Mouse (Mus musculus): ENCODE measurements around the gene Med14.

Med14 gene

DNA sequence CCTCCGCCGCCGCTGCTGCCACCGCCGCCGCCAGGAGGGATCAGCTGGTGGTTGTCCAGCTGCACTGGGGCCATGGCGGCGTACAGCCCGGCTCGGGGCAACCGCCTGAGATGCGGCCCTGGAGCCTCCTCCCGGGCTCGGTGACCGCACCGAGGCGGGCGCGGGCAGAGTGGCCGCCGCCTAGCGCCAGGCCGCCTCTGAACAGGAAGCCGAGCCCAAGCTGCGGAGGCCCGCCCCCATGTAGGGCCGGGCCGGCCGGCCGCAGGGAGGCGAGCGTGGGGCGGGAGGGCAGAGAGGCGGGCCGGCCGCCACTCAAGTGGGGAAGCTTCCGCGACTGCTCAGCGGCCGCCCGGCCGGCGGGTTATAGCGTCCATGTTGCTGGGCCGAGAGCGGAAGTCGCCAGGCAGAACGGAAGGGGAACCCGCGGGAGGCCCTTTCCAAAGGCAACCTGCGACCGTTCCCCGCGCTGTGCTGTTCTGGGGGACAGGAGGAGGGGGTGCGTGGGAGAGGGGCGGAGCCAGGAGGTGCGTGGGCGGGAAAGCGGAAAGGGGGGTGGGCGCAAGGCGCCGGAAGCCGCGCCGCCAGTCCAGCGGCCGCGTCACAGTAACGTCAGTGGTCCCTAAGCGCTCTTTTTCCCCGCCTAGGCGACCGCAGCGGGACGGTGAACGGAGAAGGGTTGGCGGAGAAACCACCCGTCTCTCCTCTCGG is at the start of gene Med14:
Med14 (minus strand) TSS at position 448 of the 708 bp plus-strand sequence.
- DNase-seq (ENCODE audit: low spot score) = peak; percentile 91

DNA sequence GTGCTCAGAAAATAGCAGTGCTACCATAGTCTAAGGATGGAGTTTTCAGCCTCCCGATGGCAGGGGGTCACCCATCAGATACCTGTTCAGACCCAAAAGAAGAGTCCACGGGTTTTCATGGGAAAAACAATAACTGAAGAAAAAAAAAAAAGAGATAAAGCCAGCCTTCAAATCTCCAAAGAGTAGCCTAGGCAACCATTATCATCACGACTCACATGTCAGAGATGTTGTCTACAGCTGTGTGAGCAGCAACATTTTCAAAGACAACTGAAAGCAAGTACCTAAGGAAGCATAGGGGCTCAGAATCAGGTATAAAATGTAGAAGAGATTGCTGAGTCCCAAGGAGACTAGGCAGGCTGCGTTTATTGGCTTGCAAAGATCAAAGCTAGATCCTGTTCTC is 38.7 kb upstream of the Med14 start:
- DNase-seq (ENCODE audit: low spot score) = no peak

DNA sequence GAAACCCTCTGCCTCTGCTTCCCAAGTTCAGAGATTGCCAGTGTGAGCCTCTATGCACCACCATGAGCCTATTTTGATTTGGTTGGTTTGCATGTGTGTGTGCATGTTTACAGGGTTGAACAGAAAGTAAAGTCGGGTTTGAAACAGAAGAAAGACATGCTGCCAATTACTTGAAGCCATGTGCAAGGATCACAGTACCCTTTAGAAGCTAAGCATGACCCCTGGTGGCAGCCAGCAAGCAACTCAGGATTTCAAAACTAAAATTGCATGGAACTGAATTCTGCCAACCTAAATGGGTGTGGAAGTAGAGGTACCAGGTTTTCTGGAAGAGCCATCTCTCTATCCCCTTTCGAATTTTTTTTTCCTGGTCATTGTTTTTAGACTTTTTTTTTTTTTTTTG is 33.0 kb upstream of the Med14 start:
- peak; percentile 56 for DNase-seq (ENCODE audit: low spot score)

DNA sequence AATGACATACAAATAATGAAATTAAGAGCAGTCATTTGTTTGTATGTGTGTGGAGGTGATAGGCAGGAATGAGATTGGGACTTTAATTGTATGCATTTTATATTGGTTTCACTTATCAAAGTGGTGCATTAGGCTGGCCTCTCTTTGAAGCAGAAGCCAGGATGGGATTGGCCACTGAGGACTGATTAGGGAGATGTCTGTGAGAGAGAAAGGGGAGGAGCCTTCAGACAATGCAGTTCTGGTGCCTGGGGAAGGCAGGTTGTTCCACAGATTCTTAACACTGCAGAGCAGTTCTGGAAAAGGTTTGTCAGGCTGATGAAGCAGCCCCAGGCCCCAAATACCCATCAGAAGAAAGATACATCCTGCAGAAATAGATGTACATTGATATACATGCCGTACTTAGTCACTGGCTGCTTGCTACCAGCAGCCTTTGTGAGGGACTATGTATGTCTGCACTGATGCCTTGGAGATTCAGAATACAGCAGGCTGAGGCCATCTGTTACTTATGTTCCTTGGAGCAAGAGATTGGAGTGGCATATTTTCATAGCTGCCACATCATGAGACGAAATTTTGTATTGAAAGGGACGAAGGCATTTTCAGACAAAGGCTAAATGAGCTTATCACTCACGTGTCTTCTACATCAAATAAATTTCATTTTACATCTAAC is 29.9 kb upstream of the Med14 start:
- peak; percentile 9 for DNase-seq (ENCODE audit: low spot score)

DNA sequence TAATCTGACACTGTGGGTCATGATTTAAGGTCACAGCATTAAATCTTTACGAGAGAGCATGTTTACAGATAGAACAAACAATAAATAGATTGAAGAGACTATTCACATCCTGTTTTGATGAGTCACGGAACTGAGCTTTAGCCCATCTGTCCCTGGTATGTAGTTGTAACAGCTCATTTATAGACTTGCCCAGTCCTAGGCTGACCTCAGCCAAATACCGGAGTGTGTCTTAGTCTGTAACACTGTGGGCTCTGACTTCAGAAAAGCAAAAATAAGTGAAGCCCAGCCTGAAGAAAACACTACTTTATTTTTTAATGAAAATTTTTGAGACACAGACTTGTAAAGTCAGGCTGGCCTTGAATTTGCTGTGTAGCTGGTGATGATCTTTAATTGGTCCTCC is 11.4 kb upstream of the Med14 start:
- no peak for DNase-seq (ENCODE audit: low spot score)

DNA sequence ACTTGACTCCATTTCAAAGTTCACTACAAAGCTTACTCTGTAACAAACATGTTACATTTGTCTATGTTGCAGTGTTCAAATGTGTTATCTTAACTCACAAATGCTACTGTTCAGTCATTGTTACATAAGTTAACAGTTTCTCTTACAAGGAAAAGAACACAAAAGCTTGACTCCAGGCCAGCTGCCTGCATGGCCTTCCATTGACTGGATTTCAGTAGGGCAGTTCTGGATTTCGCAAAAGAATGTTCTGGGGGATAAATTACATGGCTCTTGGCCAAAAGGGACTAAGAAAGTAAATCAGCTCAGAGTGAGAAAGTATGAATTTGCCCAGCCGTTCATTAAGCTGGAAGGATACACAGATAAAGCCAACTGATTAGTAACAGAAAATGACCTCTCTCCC is 9.7 kb upstream of the Med14 start:
- DNase-seq (ENCODE audit: low spot score) = no peak

DNA sequence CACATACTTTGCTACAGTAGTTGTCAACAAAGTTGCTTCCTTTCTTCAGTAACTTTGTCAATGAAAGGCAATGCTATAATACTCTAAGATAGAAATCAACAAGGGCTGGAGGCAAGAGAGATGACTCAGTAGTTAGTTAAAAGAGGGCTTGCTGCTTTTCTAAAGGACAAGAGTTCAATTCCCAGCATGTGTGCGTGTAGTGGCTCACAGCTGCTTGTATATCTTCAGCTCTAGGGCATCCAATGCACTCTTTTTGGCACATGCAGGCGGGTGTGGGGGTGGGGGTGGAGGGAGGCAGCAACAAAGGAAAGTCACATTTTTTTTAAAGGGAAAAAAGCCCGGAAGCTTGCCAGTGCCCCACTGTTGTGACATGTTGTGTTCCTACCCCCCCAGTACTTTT is 6.7 kb upstream of the Med14 start:
- DNase-seq (ENCODE audit: low spot score) = no peak

DNA sequence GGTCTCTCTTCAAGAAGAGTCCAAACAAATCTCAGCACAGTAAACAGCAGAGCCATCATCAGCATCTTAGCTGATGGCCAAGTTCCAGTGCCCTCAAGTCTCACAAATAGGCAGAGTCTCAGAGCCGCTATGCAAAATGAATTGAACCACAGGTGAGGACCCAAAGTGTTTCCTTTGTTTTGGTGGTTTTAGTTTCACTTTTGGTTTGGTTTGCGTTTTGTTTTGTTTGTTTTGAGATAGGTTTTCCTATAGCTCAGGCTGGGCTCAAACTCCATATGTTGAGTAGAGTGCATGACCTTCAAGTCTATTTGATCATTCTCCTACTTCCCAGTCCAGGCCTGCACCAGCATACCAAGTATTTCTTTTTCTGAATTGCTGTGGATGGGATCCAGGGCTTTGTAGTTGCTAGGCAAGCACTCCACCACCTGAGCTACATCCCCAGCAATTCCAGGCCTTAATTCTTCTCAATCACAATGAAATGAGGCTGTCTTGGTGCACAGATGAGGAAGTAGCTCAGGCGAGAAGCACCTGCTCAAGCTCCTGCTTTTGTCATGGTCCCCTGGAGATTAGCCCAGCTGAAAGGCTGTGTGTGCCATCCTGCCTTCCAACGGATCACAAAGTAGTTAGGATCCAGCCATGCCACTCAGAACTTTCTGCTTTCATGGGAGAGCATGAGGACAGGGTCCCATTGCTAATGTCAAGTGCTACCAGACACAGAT is 5.1 kb upstream of the Med14 start:
- no peak for DNase-seq (ENCODE audit: low spot score)

DNA sequence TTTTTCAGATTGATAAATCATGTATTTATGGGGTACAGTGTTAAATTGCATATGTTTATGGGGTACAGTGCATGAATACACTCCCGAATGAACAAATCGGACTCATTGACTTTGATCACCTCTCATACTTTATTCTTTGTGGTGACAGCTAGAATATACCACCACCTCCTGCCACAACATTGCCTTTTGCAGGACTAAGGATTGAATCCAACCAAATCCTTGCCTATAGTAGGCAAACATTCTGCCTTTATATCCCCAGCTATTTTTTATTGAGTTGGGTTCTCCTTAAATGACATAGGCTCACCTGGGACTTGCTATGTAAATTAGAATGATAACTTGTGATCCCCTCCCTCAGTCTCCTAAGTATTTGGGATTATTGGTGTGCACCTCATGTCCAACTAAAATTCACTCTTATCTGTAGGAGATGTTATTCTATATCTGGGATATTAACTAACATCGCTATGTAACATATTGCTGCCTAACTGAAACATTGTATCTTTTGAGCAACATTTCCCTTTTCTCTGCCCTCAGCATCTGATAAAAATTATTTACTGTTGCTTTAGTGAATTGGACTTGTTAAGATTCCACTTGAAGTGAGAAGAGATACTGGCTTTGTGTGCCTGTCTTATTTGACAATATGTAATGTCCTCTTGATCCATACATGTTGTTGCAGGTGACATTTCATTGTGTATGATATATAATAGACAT is 1.4 kb upstream of the Med14 start:
- DNase-seq (ENCODE audit: low spot score) = no peak

DNA sequence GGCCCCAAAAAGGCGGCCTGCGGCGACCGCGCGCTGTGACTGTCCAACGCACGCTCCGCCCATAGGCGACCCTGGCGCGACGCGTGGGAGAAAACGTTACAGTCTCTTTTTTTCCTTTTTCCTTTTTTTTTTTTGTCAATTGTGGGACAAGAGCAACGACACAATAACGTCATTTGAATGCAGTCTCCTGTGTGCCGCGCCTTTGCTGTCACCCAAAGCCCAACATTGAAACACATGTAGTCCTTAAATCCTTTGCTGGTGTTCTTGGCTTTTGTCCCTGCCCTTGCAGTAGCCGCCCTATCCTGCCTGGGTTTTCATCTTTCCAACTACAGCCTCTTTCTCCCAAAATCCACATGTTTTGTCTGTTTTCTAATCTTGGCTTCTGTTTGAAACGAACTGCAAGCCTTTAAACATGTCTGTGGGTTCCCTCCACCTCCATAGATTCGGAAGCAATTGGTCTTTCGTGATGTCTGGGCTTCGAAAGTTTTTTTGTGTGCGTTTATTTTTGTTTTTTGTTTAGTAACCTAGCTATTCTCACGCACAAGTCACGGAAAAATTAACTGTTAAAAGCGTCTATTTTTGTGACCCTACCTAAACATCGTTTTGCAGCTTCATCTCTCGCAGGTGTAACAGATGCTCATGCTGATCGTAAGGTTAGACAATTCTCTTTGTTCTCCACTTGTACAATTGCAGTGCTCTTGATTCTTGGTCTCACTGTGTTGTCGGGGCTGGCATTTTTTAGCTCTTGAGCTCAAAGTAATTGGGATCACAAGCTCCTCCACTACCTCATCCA is 657 bp upstream of the Med14 start:
- no peak for DNase-seq (ENCODE audit: low spot score)

DNA sequence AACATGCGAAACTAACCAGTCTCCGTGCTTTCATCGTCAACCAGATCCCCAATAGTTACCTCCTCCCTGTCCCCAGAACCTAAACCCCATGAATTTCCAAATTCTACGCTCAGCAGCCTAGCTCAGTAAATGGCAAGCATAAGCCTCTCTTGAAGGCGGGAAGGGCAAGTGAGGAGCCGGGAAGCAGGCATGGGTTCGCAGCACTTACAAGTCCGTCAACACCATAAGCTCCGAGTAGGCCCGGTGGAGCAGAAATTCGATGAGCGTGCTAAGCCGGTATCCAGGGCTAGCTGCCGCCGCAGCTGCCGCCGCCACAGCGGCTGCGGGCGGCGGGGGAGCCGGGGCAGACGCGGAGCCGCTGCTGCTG is 631 bp downstream of the Med14 start:
- no peak for DNase-seq (ENCODE audit: low spot score)

DNA sequence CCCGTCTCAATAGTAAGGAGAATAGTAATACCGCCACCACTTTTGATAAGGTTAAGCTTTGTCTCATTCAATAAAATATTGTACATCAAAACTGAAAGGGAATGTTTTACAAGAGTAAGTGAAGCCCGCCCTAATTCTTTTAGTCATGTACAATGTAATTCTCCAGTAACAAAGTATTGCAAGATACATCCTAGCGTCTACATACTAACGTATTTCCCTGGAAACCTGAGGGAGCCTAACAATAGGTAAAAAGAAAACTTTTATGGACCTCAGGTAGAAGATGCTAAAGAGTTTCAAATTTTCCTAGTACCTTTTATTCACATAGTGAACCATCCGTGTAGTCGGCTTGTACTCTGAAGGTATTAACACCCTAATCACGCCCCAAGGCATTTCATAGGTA is 1.4 kb downstream of the Med14 start:
- DNase-seq (ENCODE audit: low spot score) = peak; percentile 10

DNA sequence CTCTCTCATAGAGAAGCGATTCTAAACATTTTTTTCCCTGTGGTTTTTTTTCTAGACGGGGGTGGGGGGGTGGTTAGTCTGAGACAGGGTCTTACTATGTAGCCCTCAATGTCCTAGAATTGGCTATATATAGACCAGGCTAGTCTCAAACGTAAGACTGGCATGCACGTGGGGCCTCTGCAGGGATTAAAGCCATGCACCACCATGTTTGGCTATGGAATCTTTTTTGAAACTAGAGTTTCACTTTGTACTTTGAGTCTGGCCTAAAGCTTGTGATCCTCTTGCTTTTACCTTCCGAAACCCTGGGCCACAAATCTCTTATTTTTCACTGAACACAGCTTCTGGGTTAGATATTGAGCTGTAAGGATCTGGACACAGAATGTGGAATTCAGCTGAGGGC is 2.2 kb downstream of the Med14 start:
- DNase-seq (ENCODE audit: low spot score) = no peak

DNA sequence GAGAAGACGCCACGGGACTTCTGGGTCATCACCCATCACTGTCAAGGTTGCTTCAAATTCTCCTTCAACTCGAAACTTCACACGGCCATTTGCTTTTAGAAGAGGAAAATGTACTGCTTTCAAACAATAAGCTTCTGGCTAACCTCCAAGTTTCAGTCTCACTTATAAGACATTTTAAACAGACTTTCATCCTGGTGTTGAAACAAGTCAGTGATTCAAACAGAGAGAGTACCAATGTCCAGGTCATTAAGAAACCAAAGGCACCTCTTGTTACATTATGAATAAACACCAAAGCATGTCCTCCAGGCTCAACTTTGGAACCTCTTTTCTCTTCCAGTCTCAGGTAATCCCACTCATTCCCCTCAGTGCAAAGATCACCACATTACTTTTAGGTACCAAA is 14.0 kb downstream of the Med14 start:
- no peak for DNase-seq (ENCODE audit: low spot score)

DNA sequence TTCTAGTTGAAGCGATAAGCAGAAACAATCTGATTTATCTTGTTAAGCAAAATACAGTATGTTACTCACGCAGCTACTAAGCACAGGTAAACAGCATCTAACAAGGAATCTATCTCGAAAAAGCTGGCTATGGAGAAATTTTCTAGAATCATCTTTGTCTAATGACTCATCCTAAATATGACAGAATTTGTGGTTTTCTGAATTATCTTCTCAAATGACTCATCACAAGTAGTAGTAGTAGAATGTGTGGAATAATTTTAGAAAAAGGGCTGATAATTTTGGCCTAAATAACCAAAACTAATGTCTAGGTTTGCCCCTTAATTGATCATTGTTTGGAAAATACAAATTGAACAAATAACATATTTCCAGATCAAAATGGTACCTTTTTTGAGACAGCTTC is 15.1 kb downstream of the Med14 start:
- DNase-seq (ENCODE audit: low spot score) = no peak

DNA sequence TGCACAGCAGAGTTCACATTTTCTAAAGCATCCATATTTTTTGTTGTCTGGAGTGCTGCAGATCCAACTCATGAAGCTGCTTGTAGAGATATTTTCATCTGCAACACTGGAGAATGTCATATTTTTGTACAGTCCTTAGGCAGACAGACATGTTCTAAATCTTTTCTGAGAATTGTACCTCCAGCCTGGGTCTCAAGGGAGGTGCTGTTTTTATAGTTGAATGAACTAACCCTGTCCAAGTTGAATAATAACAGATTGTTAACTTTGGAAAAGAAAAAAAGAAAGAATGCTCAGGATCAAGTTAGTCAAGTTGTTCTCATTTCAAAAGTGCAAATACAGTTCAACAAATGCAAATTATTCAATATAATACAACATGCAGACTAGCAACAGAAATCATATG is 21.5 kb downstream of the Med14 start:
- no peak for DNase-seq (ENCODE audit: low spot score)

DNA sequence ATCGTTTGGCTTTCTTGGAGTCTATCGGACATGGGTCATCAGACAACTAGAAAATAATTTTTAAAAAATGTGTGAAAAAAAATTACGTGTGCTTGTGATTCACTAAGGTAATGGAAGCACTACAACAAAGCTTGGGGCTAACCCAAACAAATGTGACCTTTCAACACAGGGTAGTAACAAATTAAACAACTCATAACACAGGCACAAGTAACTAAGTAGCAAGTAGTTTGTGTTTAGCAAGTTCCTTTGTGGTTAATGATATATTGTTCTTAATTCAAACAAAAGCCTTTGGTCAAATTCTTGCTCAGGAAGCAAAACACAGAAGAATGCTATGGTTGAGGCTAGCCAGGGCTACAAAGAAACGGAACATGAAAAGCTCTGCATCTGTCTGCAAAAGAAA is 45.8 kb downstream of the Med14 start:
- DNase-seq (ENCODE audit: low spot score) = no peak

DNA sequence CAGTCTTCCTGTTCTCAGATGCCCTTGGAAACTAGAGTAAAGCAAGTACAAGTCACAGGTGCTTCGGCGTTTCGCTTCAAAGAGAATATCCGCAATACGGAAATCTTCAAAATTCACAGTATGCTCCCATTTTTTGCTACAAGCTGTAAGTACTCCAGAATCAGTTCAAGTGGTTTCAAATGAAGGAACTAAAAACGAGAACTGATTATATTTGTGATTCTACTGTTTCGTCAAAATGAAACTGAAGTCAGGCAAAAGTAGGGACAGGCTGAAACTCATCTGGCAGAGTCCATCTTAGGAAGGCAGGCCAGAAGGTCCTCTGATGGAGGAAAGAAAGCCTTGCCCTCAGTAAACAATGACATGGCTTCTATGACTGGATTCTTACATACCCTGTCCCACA is 48.1 kb downstream of the Med14 start:
- no peak for DNase-seq (ENCODE audit: low spot score)

DNA sequence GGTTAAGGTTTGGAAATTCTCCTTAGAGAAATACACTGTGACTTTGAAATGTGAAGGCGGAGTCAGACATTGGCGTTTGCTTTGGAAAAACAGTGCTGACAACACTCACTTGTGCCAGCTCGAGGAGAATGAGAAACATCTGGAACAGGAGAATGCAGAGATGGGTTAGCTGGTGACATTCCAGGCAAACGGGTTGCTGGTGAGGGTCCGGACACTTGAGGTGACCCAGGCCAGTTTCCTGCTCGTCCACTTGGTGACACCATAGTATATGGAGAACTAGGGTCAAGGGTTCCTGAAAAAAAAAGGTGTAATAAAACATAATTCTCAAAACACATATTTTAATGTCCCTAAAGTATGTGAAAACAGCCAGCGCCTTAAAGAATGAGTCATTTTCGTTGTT is 75.0 kb downstream of the Med14 start:
- DNase-seq (ENCODE audit: low spot score) = no peak

DNA sequence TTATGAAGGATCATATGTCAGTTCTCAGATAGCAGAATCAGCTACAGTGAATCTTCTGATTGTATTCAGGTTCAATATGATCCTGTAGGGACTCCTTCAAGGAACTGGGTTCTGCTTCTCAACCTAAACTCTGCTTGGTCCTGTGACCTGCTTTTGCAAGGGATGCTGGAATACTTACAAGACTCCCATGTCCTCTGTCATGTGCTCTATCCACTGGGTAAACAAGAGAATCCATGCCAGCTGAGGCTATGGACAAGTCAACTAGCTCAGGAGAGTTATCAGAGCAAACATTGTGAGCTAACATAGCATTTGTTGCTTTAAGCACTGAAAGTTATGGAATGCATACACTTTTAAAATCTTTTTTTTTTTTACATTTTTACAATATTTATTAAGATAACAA is 75.8 kb downstream of the Med14 start:
- no peak for DNase-seq (ENCODE audit: low spot score)

DNA sequence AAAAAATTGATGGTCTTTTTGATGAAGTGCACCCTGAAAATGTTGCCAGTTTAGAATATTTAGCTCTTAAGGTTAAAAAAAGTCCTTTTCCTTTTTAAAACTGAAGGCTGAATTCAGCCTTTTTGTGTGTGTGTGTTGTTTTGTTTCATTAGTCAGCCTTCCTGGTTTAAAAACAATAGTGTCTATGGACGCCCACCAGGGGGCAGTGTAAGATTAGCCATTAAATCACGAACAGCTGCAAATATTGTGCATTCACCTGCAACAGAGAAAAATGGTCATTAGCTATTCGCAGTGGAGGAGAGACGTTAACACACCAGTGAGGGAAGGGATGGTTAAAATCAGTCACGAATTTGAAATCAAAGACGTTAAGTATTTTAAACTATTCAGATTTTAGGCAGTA is 84.5 kb downstream of the Med14 start:
- DNase-seq (ENCODE audit: low spot score) = peak; percentile 73

Measured in MN1 (cell line).